Mouse (Mus musculus): ENCODE measurements around the gene Trpm3. TPM values are rescaled to one million over a fixed set of nuclear protein-coding genes. Genes with fewer than 3 reads are reported as not detected.

The Trpm3 gene
- polyA plus RNA-seq, 1 experiment = 1.2 TPM

DNA sequence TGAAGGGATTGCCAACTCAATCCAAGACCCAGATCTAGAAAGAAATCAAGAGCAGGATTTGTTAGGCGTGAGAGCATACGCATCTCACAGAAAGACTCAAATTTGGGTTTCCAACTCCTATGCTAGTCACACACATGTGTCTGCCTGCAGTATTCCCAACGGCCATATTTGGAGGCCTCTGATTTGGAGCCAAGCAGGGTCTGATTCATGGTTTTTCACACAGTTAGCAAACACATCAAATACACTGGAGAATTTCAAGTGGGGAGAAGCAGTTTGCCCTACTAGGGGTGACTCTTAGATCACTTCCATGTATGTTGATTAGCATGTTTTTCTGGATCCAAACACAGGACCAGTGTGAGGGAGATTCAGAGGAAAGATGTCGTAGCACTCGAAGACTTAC lies 855.7 kb downstream of the Trpm3 start:
- no peak for TF ChIP-seq CTCF (IDR thresholded peaks at IDR 0.05; ENCODE audit: control insufficient read depth, insufficient read depth, insufficient replicate concordance, low read depth, low read length)
- no peak for TF ChIP-seq POLR2A (IDR thresholded peaks at IDR 0.05; ENCODE audit: control insufficient read depth, low read depth, low read length)

DNA sequence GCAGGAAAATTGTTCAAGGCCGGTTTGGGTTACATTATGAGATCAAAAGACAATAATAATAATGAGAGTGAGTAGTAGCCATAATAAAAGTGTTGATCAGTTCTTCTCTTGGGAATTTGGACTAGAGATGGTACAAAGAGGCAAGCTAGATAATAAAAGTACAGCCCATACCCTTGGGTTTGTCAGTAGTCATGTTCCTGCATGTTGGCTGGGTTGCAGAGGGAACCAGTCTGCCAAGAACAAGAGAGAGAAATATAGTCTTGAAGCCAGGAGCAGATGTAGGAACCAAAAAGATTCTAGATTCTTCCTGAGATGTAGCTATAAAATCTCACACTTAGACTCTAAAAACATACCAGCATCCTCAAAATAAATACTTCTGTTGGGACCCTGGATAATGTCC lies 861.4 kb downstream of the Trpm3 start:
- H3K4me1 ChIP-seq (ENCODE audit: control insufficient read depth, insufficient read depth, low read length) = no peaks in the 10 kb centered on the region
- H3K36me3 ChIP-seq (ENCODE audit: control insufficient read depth, insufficient read depth, low read length) = no peaks in the 10 kb centered on the region
- H3K27ac ChIP-seq (ENCODE audit: control insufficient read depth, insufficient read depth, low read depth, low read length) = no peak overlapping the region
- no peak overlapping the region for H3K4me3 ChIP-seq (ENCODE audit: control insufficient read depth, low read depth, low read length)
- TF ChIP-seq CTCF (IDR thresholded peaks at IDR 0.05; ENCODE audit: control insufficient read depth, insufficient read depth, insufficient replicate concordance, low read depth, low read length) = no peak
- TF ChIP-seq POLR2A (IDR thresholded peaks at IDR 0.05; ENCODE audit: control insufficient read depth, low read depth, low read length) = no peak
- no peaks in the 10 kb centered on the region for H3K27me3 ChIP-seq (ENCODE audit: control insufficient read depth, insufficient read depth, low read length)

More for the DNA sequence above, 855.7 kb downstream of the Trpm3 start:
- no peaks in the 10 kb centered on the region for H3K4me1 ChIP-seq (ENCODE audit: control insufficient read depth, insufficient read depth, low read length)
- no peaks in the 10 kb centered on the region for H3K36me3 ChIP-seq (ENCODE audit: control insufficient read depth, insufficient read depth, low read length)
- H3K4me3 ChIP-seq (ENCODE audit: control insufficient read depth, low read depth, low read length) = no peak overlapping the region
- no peaks in the 10 kb centered on the region for H3K27me3 ChIP-seq (ENCODE audit: control insufficient read depth, insufficient read depth, low read length)
- no peak overlapping the region for H3K27ac ChIP-seq (ENCODE audit: control insufficient read depth, insufficient read depth, low read depth, low read length)

DNA sequence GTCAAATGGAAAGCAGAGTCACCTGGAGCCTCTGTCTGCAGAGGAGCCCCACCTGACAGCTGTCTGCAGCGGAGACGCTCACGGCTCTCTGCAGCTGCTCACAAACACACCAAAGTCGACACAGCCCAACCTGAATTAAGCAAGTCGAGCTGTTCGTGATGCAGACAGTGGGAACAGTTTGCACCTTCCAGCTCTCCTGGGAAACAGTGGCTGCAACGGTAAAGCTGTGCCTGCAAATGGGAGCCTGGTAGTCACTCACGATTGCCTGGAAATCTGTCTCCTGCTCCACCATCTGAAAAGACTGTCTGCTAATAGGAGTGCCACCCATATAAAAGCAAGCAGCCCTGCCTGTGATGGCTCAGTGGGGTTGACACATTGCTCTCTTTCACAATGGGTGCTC lies 865.0 kb downstream of the Trpm3 start:
- no peak overlapping the region for H3K4me3 ChIP-seq (ENCODE audit: control insufficient read depth, low read depth, low read length)
- H3K27ac ChIP-seq (ENCODE audit: control insufficient read depth, insufficient read depth, low read depth, low read length) = no peak overlapping the region
- no peaks in the 10 kb centered on the region for H3K36me3 ChIP-seq (ENCODE audit: control insufficient read depth, insufficient read depth, low read length)
- H3K27me3 ChIP-seq (ENCODE audit: control insufficient read depth, insufficient read depth, low read length) = no peaks in the 10 kb centered on the region
- H3K4me1 ChIP-seq (ENCODE audit: control insufficient read depth, insufficient read depth, low read length) = no peaks in the 10 kb centered on the region
- TF ChIP-seq CTCF (IDR thresholded peaks at IDR 0.05; ENCODE audit: control insufficient read depth, insufficient read depth, insufficient replicate concordance, low read depth, low read length) = no peak
- no peak for TF ChIP-seq POLR2A (IDR thresholded peaks at IDR 0.05; ENCODE audit: control insufficient read depth, low read depth, low read length)

DNA sequence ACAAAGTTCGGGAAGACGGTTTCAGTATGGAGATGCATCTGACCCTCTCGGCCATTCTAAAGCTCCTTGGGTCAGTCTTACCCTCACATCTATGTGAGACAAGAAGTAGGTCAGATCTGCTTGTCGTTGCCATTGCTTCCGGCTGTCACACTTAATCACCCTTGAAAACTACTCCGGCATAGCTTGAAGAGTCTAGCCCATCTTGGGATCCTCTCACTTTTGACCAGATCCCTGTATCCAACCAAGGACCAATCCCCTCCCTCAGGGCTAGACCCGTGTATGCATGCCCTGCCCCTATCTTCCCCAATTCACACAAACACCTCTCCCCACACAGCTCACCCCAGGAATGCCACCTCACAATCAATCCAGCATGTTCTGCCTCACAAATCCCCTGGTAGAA lies 867.0 kb downstream of the Trpm3 start:
- H3K36me3 ChIP-seq (ENCODE audit: control insufficient read depth, insufficient read depth, low read length) = no peaks in the 10 kb centered on the region
- H3K4me1 ChIP-seq (ENCODE audit: control insufficient read depth, insufficient read depth, low read length) = no peaks in the 10 kb centered on the region
- H3K4me3 ChIP-seq (ENCODE audit: control insufficient read depth, low read depth, low read length) = no peak overlapping the region
- H3K27me3 ChIP-seq (ENCODE audit: control insufficient read depth, insufficient read depth, low read length) = no peaks in the 10 kb centered on the region
- no peak overlapping the region for H3K27ac ChIP-seq (ENCODE audit: control insufficient read depth, insufficient read depth, low read depth, low read length)
- TF ChIP-seq POLR2A (IDR thresholded peaks at IDR 0.05; ENCODE audit: control insufficient read depth, low read depth, low read length) (no peak), CTCF (IDR thresholded peaks at IDR 0.05; ENCODE audit: control insufficient read depth, insufficient read depth, insufficient replicate concordance, low read depth, low read length) (no peak)

DNA sequence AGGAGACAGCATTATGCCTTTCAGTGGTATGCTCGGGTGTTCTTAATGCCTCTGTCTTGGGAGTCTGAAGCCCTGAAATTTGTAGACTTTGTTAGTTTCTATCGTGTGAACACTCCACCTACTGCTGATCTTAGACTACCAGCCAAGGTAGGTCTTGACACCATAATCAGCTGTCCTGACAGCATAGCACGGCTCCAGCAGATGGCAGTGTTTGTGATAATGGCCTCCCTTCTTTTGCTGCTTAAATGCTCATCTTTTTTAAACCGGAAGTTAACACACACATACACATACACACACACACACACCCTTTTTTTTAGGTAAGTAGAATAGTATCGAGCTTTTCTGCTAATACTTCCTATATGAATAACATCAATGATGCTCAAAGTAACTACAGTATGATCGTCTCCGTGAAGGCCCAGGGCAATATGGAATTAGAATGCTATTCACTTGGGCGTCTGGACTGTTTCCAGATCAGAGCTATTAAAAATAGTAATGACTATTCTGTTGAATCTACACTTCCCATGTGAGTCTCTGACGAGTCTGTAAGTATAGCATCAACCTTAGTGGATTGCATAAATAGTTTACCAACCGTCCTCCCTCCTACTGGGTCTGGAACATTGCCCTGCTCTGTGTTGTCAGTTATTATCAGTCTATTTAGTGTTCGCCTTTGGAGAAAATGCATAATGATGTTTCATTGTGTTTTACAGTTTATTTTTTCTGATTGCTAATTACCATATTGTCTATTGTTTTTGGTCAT lies 867.8 kb downstream of the Trpm3 start:
- H3K27me3 ChIP-seq (ENCODE audit: control insufficient read depth, insufficient read depth, low read length) = no peaks in the 10 kb centered on the region
- TF ChIP-seq POLR2A (IDR thresholded peaks at IDR 0.05; ENCODE audit: control insufficient read depth, low read depth, low read length) = no peak
- TF ChIP-seq CTCF (IDR thresholded peaks at IDR 0.05; ENCODE audit: control insufficient read depth, insufficient read depth, insufficient replicate concordance, low read depth, low read length) = peak; percentile 16; the same call in 1 of the 2 replicates
- no peak overlapping the region for H3K4me3 ChIP-seq (ENCODE audit: control insufficient read depth, low read depth, low read length)
- H3K36me3 ChIP-seq (ENCODE audit: control insufficient read depth, insufficient read depth, low read length) = no peaks in the 10 kb centered on the region
- H3K27ac ChIP-seq (ENCODE audit: control insufficient read depth, insufficient read depth, low read depth, low read length) = no peak overlapping the region
- H3K4me1 ChIP-seq (ENCODE audit: control insufficient read depth, insufficient read depth, low read length) = no peaks in the 10 kb centered on the region

DNA sequence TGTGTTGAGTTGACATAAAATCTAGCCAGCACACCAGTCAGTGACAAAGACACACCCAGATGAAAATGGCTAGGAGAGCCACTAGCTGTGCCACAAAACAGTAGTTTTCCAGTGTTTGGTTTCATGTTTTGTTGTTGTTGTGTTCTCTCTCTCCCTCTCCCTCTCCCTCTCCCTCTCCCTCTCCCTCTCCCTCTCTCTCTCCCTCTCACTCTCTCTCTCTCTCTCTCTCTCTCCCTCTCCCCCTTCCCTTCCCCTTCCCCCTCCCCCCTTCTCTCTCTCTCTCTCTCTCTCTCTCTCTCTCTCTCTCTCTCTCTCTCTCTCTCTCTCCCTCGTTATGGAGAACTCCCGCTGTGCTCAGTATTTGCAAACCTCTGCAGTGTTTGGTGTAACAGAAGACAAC lies 874.8 kb downstream of the Trpm3 start:
- Histone ChIP-seq H3K27ac (ENCODE audit: control insufficient read depth, insufficient read depth, low read depth, low read length) (no peak overlapping the region), H3K4me1 (ENCODE audit: control insufficient read depth, insufficient read depth, low read length) (no peaks in the 10 kb centered on the region), H3K4me3 (ENCODE audit: control insufficient read depth, low read depth, low read length) (no peak overlapping the region), H3K27me3 (ENCODE audit: control insufficient read depth, insufficient read depth, low read length) (no peaks in the 10 kb centered on the region), H3K36me3 (ENCODE audit: control insufficient read depth, insufficient read depth, low read length) (no peaks in the 10 kb centered on the region)
- TF ChIP-seq CTCF (IDR thresholded peaks at IDR 0.05; ENCODE audit: control insufficient read depth, insufficient read depth, insufficient replicate concordance, low read depth, low read length) (no peak), POLR2A (IDR thresholded peaks at IDR 0.05; ENCODE audit: control insufficient read depth, low read depth, low read length) (no peak)

DNA sequence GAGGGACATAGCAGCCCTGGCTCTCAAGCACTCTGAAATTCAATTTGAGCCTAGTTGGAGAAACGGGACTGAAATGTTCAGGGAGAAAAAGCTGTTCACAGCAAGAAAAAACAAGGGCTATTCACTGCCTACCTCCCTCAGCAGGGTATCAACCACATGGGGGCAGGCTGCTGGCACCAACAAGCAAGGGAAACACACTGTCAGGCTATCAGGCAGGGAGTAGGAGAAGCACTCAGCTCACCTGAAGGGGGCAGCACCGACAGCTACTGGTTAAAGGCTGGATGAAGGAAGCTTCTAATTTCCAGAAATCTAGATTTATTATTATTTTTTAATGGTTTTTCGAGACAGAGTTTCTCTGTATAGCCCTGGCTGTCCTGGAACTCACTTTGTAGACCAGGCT lies 876.7 kb downstream of the Trpm3 start:
- no peak overlapping the region for H3K4me3 ChIP-seq (ENCODE audit: control insufficient read depth, low read depth, low read length)
- TF ChIP-seq POLR2A (IDR thresholded peaks at IDR 0.05; ENCODE audit: control insufficient read depth, low read depth, low read length) (no peak), CTCF (IDR thresholded peaks at IDR 0.05; ENCODE audit: control insufficient read depth, insufficient read depth, insufficient replicate concordance, low read depth, low read length) (peak; percentile 46; the same call in 1 of the 2 replicates)
- no peaks in the 10 kb centered on the region for H3K4me1 ChIP-seq (ENCODE audit: control insufficient read depth, insufficient read depth, low read length)
- no peaks in the 10 kb centered on the region for H3K27me3 ChIP-seq (ENCODE audit: control insufficient read depth, insufficient read depth, low read length)
- H3K27ac ChIP-seq (ENCODE audit: control insufficient read depth, insufficient read depth, low read depth, low read length) = no peak overlapping the region
- H3K36me3 ChIP-seq (ENCODE audit: control insufficient read depth, insufficient read depth, low read length) = no peaks in the 10 kb centered on the region
